Mouse (Mus musculus): Measurements from ENCODE around the gene Mpv17l2.

DNA sequence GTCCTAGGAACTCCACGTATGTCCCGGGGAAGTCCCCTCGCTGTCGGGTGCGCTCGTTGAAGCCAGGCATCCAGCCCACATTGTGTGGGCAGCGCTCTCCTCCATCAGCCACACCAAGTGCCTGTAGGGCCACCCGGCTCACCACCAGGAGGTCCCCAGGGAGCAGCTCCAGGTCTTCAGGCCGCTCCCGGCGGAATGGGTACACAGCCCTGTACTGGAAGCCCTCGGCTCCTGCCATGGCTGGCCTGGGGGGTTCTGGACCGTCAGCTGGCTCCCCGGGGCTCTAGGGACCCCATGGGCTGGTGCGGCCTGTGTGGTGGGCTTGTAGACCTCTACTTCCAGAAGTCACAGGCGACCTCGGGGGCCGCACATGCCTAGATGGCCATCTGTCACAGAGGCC is 14.0 kb upstream of the Mpv17l2 start:
- no peak for TF ChIP-seq MAX (IDR thresholded peaks at IDR 0.05; ENCODE audit: low read depth)
- no peak for TF ChIP-seq TCF12 (IDR thresholded peaks at IDR 0.05; ENCODE audit: insufficient read depth, poor library complexity, severe bottlenecking)
- TF ChIP-seq CEBPB (IDR thresholded peaks at IDR 0.05; ENCODE audit: insufficient read depth, poor library complexity, severe bottlenecking): no peak
- no peak for TF ChIP-seq POLR2AphosphoS2 (IDR thresholded peaks at IDR 0.05; ENCODE audit: insufficient read length, low read depth)
- TF ChIP-seq POLR2A (IDR thresholded peaks at IDR 0.05; ENCODE audit: insufficient read length, low read depth): no peak
- TF ChIP-seq MYOG (IDR thresholded peaks at IDR 0.05; ENCODE audit: control insufficient read depth in 1 of 3, insufficient read depth in 1 of 3, insufficient read length in 2 of 3, low read depth in 2 of 3): no peak
- TF ChIP-seq USF1 (IDR thresholded peaks at IDR 0.05; ENCODE audit: low read depth): no peak
- TF ChIP-seq E2F4 (IDR thresholded peaks at IDR 0.05; ENCODE audit: insufficient read depth): no peak
- no peak for TF ChIP-seq MYOD1 (IDR thresholded peaks at IDR 0.05; ENCODE audit: control insufficient read depth in 1 of 3, insufficient read length in 2 of 3, low read depth in 2 of 3)
- TF ChIP-seq TCF3 (IDR thresholded peaks at IDR 0.05; ENCODE audit: insufficient read length, low read depth): no peak
- TF ChIP-seq REST (IDR thresholded peaks at IDR 0.05; ENCODE audit: insufficient read depth, insufficient read length): no peak
- no peak for TF ChIP-seq SRF (IDR thresholded peaks at IDR 0.05; ENCODE audit: control insufficient read depth, insufficient read length, low read depth)

Measured in myocyte (in vitro differentiated cells).